8 mouse cellular contexts compared by ENCODE assay signal in the genomic region with DNA sequence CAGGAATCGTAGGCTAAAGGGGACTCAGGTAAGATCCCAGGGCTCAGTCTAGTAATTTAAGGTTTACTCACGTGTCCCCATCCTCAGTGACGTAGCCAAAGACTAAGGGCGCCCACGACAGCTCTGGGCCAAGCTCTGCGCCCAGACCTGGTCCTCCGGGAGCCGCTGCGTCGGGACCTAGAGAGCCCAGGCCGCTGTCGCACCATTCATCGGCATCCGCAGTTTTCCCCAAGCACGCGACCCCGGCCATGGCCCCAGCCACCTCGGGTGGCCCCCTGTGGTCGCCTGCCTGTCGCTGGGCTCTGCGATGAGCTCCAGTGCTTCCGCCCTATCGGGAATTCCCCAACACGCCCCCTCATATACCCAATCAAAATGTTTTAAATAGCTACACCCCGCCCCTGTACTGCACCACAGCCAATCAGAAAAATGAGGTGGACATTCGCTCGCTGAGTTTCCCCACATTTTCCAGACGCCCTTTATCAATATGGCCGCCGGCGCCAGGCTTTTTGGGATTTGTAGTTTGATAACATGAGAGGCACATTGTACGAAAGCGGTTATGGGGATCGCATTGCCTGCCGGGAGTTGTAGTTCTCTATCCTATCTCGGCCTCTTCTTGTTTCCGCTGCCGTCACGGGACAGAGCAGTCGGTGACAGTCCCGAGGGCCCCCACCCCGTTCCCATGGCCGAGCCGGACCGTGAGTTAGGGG. TPM values are rescaled to one million over a fixed set of nuclear protein-coding genes. Genes with fewer than 3 reads are reported as not detected.
DNase-seq lines count a peak whose midpoint lies in the region; ATAC-seq and TF ChIP-seq lines count a peak whose summit lies in the region.

A gene (plus strand): TSS at position 563 of the 707 bp plus-strand sequence.

- under 1% methylated on average over 45 of the region's 45 CpGs for WGBS in hindbrain, embryonic 10.5 days
- whole genome bisulfite sequencing in lung, postnatal 0 days, result under 1% methylated on average over 45 of the region's 45 CpGs

- peak; percentile 97 for DNase-seq in MN1 (ENCODE audit: low spot score)
- DNase-seq in cerebellum, adult 9-10 months, result peak; percentile 100
- peak; percentile 98 for DNase-seq in hindbrain, embryonic 10.5 days (ENCODE audit: low spot score)
- peak; percentile 99 for DNase-seq in layer of hippocampus, adult 9-11 months
- DNase-seq in lung, postnatal 0 days (ENCODE audit: low spot score), result peak; percentile 99
- peak; percentile 90 for DNase-seq in ovary, postnatal 14 days (ENCODE audit: low spot score)
- DNase-seq in thymus, postnatal 14 days, result peak; percentile 95

- peak; percentile 34 for TF ChIP-seq CTCF in lung, postnatal 0 days (IDR thresholded peaks at IDR 0.05)

- peak within 1 kb of the TSS; percentile 86 for H3K27ac ChIP-seq in hindbrain, embryonic 10.5 days
- H3K27ac ChIP-seq in lung, postnatal 0 days (ENCODE audit: low read length), result peak within 1 kb of the TSS; percentile 57; the same call in 1 of the 2 replicates

- H3K4me1 ChIP-seq in hindbrain, embryonic 10.5 days (replicated peaks), result peaks cover 39% of the 10 kb centered on the region
- H3K4me1 ChIP-seq in lung, postnatal 0 days (ENCODE audit: insufficient read depth, low read depth, low read length), result peaks cover 6% of the 10 kb centered on the region; the same call in 1 of the 2 replicates

- H3K27me3 ChIP-seq in hindbrain, embryonic 10.5 days (ENCODE audit: insufficient read depth, poor library complexity, severe bottlenecking), result no peaks in the 10 kb centered on the region
- no peaks in the 10 kb centered on the region for H3K27me3 ChIP-seq in lung, postnatal 0 days (replicated peaks; ENCODE audit: insufficient read depth, low read length)

- H3K9me3 ChIP-seq in hindbrain, embryonic 10.5 days, result no peaks in the 10 kb centered on the region
- no peaks in the 10 kb centered on the region for H3K9me3 ChIP-seq in lung, postnatal 0 days (ENCODE audit: low read length)

- H3K4me3 ChIP-seq in hindbrain, embryonic 10.5 days, result peak within 1 kb of the TSS; percentile 82
- H3K4me3 ChIP-seq in lung, postnatal 0 days (ENCODE audit: low read depth, low read length), result peak within 1 kb of the TSS; percentile 72

- H3K36me3 ChIP-seq in hindbrain, embryonic 10.5 days, result peaks cover 9% of the 10 kb centered on the region
- no peaks in the 10 kb centered on the region for H3K36me3 ChIP-seq in lung, postnatal 0 days (ENCODE audit: insufficient read depth, low read length)

- peak; percentile 91 for TF ChIP-seq EP300 in lung, postnatal 0 days (IDR thresholded peaks at IDR 0.05)

- peak; percentile 95 for ATAC-seq in frontal cortex, adult (ENCODE audit: low TSS enrichment)
- peak; percentile 98 for ATAC-seq in lung, postnatal 0 days

- H3K9ac ChIP-seq in lung, postnatal 0 days (replicated peaks; ENCODE audit: low read depth), result peak within 1 kb of the TSS; percentile 44

- H3K4me2 ChIP-seq in lung, postnatal 0 days (replicated peaks; ENCODE audit: low read depth, low read length), result peak within 1 kb of the TSS; percentile 65

RNA-seq across cellular contexts. Expression of the gene that starts here (rescaled TPM):
- 66.5 and 84.5 TPM in 2 replicates for polyA plus RNA-seq in hindbrain, embryonic 10.5 days (2016; fragmentation: Nextera tagmentation; extraction: Ambion mirVana)
- polyA plus RNA-seq in lung, postnatal 0 days (2015; fragmentation: Nextera tagmentation; extraction: Ambion mirVana), result 55.4 and 57.1 TPM in 2 replicates

Comparison
In these comparisons a context has a peak if more than half of its experiments do, and no peak if none do; other contexts are left out.
1. Peak in every context shown above with its lines: DNase-seq, ATAC-seq, H3K4me3 ChIP-seq and H3K27ac ChIP-seq.